Mouse (Mus musculus) C2C12 (cell line): ENCODE measurements around the gene Arid5b.

Experiments
- CTCF ChIP-seq: IDR thresholded peaks from one replicate; pipeline ENCODE4 v1.5.1; 2011; ENCODE audit not compliant: control insufficient read depth, insufficient read depth, insufficient read length
- MAX ChIP-seq: IDR thresholded peaks from one replicate; pipeline ENCODE4 v1.6.1; 2011; ENCODE audit warnings: mild to moderate bottlenecking, control low read depth

- TF ChIP-seq CTCF: no peak
- no peak for TF ChIP-seq MAX
Observed at GRCm38 (mm10) chr10:68183096-68183495, 95.4 kb downstream of the Arid5b start.
